Mouse (Mus musculus): Measurements from ENCODE around the gene Zfp936. TPM values are rescaled to one million over a fixed set of nuclear protein-coding genes. Genes with fewer than 3 reads are reported as not detected.
"Not testable (repeated sequence)": the region's sequence is repeated elsewhere in the genome, so short reads cannot be mapped to it uniquely, and the experiment has no call there.

The Zfp936 gene
- polyA plus RNA-seq (2016; fragmentation: Nextera tagmentation; extraction: Ambion mirVana), result not detected in 2 replicates

- not testable (repeated sequence) for H3K9ac ChIP-seq; ATAC-seq (ENCODE audit: low FRiP score, low read depth); H3K36me3 ChIP-seq; H3K4me3 ChIP-seq; H3K27me3 ChIP-seq (replicated peaks); H3K4me2 ChIP-seq (replicated peaks); H3K27ac ChIP-seq; H3K4me1 ChIP-seq
- 77% methylated on average over 10 of the region's 10 CpGs for WGBS
- peaks cover 13% of the 10 kb centered on the region for H3K9me3 ChIP-seq
These were observed at the start of gene Zfp936 for GRCm38 (mm10) chr7:43113929-43114328. TSS of gene Zfp936 (plus strand) at chr7:43114229.

- peaks cover 18% of the 10 kb centered on the region; the same call in 1 of the 2 replicates for H3K9me3 ChIP-seq
- no peak overlapping the region for H3K4me2 ChIP-seq (replicated peaks)
- H3K36me3 ChIP-seq, result no peaks in the 10 kb centered on the region
- no peak overlapping the region for H3K9ac ChIP-seq
- H3K4me3 ChIP-seq, result no peak overlapping the region
- 88% methylated on average over 8 of the region's 8 CpGs for whole genome bisulfite sequencing
- no peaks in the 10 kb centered on the region for H3K27me3 ChIP-seq (replicated peaks)
- H3K4me1 ChIP-seq, result no peaks in the 10 kb centered on the region
- no peak for ATAC-seq (ENCODE audit: low FRiP score, low read depth)
- H3K27ac ChIP-seq, result no peak overlapping the region
These were observed 36.2 kb upstream of the Zfp936 start for GRCm38 (mm10) chr7:43077831-43078230.

DNA sequence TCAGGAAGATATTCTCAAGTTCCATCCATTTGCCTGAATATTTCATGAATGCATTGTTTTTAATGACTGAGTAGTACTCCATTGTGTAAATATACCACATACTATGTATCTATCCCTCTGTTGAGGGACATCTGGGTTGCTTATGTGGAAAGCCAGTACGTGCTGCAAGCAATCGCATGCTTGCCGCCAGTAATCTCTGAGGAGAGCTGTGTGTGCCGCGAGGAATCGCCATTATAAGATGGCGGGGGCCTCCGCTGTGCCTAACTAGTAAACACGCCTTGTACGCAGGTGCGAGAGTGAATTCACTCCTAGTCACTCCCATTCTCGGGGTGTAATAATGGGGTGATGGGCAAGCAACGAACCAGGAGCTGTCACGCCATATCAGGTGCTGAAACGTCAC, 14.7 kb downstream of the Zfp936 start:
- not testable (repeated sequence) for H3K27ac ChIP-seq; H3K36me3 ChIP-seq; H3K9ac ChIP-seq; H3K4me1 ChIP-seq; H3K4me2 ChIP-seq (replicated peaks); ATAC-seq (ENCODE audit: low FRiP score, low read depth); H3K27me3 ChIP-seq (replicated peaks); H3K4me3 ChIP-seq
- 92% methylated on average over 15 of the region's 15 CpGs for WGBS
- peaks cover 54% of the 10 kb centered on the region for H3K9me3 ChIP-seq

GRCm38 (mm10) chr7:43164121-43164520, 50.1 kb downstream of the Zfp936 start:
- not testable (repeated sequence) for H3K36me3 ChIP-seq; H3K9ac ChIP-seq; H3K4me2 ChIP-seq (replicated peaks); H3K4me1 ChIP-seq; ATAC-seq (ENCODE audit: low FRiP score, low read depth); H3K4me3 ChIP-seq; H3K27me3 ChIP-seq (replicated peaks); H3K27ac ChIP-seq
- 75% methylated on average over 4 of the region's 4 CpGs for WGBS
- peaks cover 64% of the 10 kb centered on the region for H3K9me3 ChIP-seq

DNA sequence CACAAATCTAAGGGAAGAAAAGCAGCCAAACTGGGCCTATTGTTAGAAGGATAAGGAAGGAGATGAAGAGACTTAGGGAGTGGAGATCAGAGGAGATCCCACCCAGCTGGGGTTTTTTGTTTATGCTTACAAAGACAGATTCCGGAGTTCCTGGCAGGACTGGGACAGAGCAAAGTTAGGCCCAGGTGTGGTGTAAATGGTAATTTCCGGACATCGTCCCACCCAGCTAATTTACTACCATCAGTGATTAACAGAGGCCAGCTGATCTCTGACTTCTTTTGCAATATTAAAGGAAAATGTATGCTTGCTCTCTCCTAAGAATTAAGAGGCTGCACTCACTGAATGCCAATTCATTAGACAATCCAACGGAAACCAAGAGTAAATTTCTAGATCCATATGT, 53.1 kb downstream of the Zfp936 start:
- WGBS, result 85% methylated on average over 4 of the region's 4 CpGs
- not testable (repeated sequence) for ATAC-seq (ENCODE audit: low FRiP score, low read depth); H3K9ac ChIP-seq; H3K4me2 ChIP-seq (replicated peaks); H3K36me3 ChIP-seq; H3K4me1 ChIP-seq; H3K4me3 ChIP-seq; H3K27ac ChIP-seq; H3K27me3 ChIP-seq (replicated peaks)
- H3K9me3 ChIP-seq, result peaks cover 62% of the 10 kb centered on the region

GRCm38 (mm10) chr7:43167811-43168210, 53.8 kb downstream of the Zfp936 start:
- not testable (repeated sequence) for H3K4me1 ChIP-seq; H3K27me3 ChIP-seq (replicated peaks); H3K36me3 ChIP-seq; H3K27ac ChIP-seq; ATAC-seq (ENCODE audit: low FRiP score, low read depth); H3K4me2 ChIP-seq (replicated peaks); H3K9ac ChIP-seq; H3K4me3 ChIP-seq
- 88% methylated on average over 1 of the region's 1 CpGs for WGBS
- peaks cover 62% of the 10 kb centered on the region for H3K9me3 ChIP-seq

- not testable (repeated sequence) for H3K4me3 ChIP-seq; H3K9ac ChIP-seq; H3K36me3 ChIP-seq; H3K27me3 ChIP-seq (replicated peaks); H3K4me1 ChIP-seq; H3K4me2 ChIP-seq (replicated peaks); ATAC-seq (ENCODE audit: low FRiP score, low read depth); H3K27ac ChIP-seq
- 62% methylated on average over 1 of the region's 1 CpGs for WGBS
- H3K9me3 ChIP-seq, result peaks cover 64% of the 10 kb centered on the region
These were observed 54.2 kb downstream of the Zfp936 start for GRCm38 (mm10) chr7:43168212-43168611.

DNA sequence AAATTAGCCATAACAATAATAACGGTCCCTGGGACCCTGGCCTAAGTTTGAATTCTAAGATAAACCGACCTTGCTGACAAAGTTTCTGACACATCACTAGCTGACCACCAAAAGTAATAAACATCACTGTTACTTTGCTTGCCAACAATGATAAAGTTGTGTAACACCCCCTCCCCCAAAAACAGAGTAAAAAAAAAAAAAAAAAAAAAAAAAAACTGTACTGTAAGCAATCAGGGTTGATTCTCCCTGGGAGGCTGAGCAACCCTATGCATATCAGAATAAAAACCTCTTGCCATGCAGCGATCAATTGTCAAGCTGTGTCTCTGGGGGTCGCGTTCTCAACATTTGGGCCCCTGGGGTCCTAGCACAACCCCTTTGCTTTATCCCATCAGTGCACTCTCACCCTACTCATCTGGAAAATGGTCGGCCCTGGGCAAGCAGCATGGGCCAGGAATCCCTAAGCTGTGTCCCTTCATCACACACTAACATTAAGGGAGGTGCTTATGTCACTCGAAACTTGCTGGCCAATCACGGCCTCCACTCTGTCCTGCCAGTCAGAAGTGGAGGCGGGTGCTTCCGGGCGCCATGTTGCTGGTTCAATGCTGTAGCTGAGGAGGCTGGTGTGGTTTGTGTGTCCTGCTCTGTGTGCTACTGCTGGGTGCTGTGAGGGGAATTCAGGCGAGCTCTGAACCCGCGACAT, 63.1 kb downstream of the Zfp936 start:
- H3K36me3 ChIP-seq, result no peaks in the 10 kb centered on the region
- no peak for ATAC-seq (ENCODE audit: low FRiP score, low read depth)

GRCm38 (mm10) chr7:43213781-43214180, 99.8 kb downstream of the Zfp936 start:
- H3K4me3 ChIP-seq; H3K27ac ChIP-seq; H3K9ac ChIP-seq; ATAC-seq (ENCODE audit: low FRiP score, low read depth); H3K27me3 ChIP-seq (replicated peaks); H3K36me3 ChIP-seq; H3K4me1 ChIP-seq; H3K4me2 ChIP-seq (replicated peaks): not testable (repeated sequence)
- 83% methylated on average over 7 of the region's 7 CpGs for WGBS
- peaks cover 22% of the 10 kb centered on the region for H3K9me3 ChIP-seq

More for the DNA sequence above, 63.1 kb downstream of the Zfp936 start:
- Histone ChIP-seq H3K27ac (no peak overlapping the region), H3K4me1 (no peaks in the 10 kb centered on the region), H3K4me3 (no peak overlapping the region), H3K4me2 (replicated peaks) (no peak overlapping the region), H3K9ac (no peak overlapping the region), H3K9me3 (peaks cover 49% of the 10 kb centered on the region), H3K27me3 (replicated peaks) (no peaks in the 10 kb centered on the region)
- 85% methylated on average over 14 of the region's 14 CpGs for WGBS

Small RNA genes lying within 50 kb of the gene (microRNA-seq; reads per million reads assigned to microRNA genes)
- not detected for gene Gm22707

Other genes with a start within 250 kb of the Zfp936 start
- gene Gm2381, start 247.0 kb upstream of the Zfp936 start, polyA plus RNA-seq (2016; fragmentation: Nextera tagmentation; extraction: Ambion mirVana), result not detected in 2 replicates
- gene Vmn2r63, start 180.4 kb upstream of the Zfp936 start, polyA plus RNA-seq (2016; fragmentation: Nextera tagmentation; extraction: Ambion mirVana), result not detected in 2 replicates
- gene Gm9268, start 95.5 kb upstream of the Zfp936 start, polyA plus RNA-seq (2016; fragmentation: Nextera tagmentation; extraction: Ambion mirVana), result not detected in 2 replicates
- 14.7 and 17.5 TPM in 2 replicates for gene Zfp715, start 199.1 kb downstream of the Zfp936 start, polyA plus RNA-seq (2016; fragmentation: Nextera tagmentation; extraction: Ambion mirVana)
- 0.20 and 0.26 TPM in 2 replicates for gene Siglecf, start 237.1 kb downstream of the Zfp936 start, polyA plus RNA-seq (2016; fragmentation: Nextera tagmentation; extraction: Ambion mirVana)